Mouse (Mus musculus): ENCODE data around the gene Mogs. TPM values are rescaled to one million over a fixed set of nuclear protein-coding genes. Genes with fewer than 3 reads are reported as not detected.
A peak's percentile ranks its signal among the peaks of the same experiment; 100 is the strongest.

Mogs gene
- total and polyA plus RNA-seq, 3 experiments: 150 to 209 TPM; not detected in 1

DNA sequence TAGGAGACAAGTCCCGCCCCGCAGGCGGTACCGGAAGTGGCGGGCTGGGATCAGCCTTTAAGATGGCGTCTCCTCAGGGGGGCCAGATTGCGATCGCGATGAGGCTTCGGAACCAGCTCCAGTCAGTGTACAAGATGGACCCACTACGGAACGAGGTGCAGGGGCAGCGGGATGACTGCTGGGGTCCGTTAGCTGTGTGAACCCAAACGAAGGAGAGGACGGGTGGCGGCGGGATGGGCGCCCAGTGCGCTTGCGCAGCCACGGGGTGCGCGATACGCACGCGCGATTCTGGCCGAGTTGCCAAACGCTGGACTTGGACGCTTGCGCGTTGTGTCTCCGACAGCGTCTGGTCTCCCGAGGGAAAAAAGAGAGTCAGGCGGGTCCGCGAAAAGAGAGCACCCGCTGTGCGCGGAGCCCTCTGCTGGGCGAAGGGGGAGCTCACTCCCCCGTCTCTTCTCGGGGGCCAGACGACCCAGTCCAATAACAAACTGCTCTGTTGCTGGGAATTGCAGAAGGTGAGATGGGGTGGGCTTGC is 36.9 kb upstream of the Mogs start:
- H3K27ac ChIP-seq (ENCODE audit: control insufficient read depth, low read depth, low read length): peak overlapping the region; percentile 89
- TF ChIP-seq ZKSCAN1 (IDR thresholded peaks at IDR 0.05; ENCODE audit: low read depth, low read length): no peak
- TF ChIP-seq ZC3H11A (IDR thresholded peaks at IDR 0.05; ENCODE audit: low read depth, low read length): no peak
- TF ChIP-seq POLR2AphosphoS5 (IDR thresholded peaks at IDR 0.05; ENCODE audit: borderline replicate concordance, low read depth, low read length): no peak
- peak; percentile 94 for TF ChIP-seq ELF1 (IDR thresholded peaks at IDR 0.05; ENCODE audit: low read depth, low read length)
- TF ChIP-seq EP300 (IDR thresholded peaks at IDR 0.05; ENCODE audit: low read depth in 1 of 2, low read length in 2 of 2): no peak
- peak; percentile 74 for TF ChIP-seq MAZ (IDR thresholded peaks at IDR 0.05; ENCODE audit: low read depth, low read length)
- TF ChIP-seq CHD2 (IDR thresholded peaks at IDR 0.05; ENCODE audit: low read length): no peak
- TF ChIP-seq TBP (IDR thresholded peaks at IDR 0.05; ENCODE audit: low read depth, low read length): peak; percentile 70
- TF ChIP-seq HCFC1 (IDR thresholded peaks at IDR 0.05; ENCODE audit: low read depth, low read length): peak; percentile 76
- peak in 2 of 3 experiments; percentile 43 to 51; a peak in 5 of 6 replicates for TF ChIP-seq CTCF (IDR thresholded peaks at IDR 0.05 in 2 of 3, conservative IDR thresholded peaks at IDR 0.05 in 1 of 3; ENCODE audit: control insufficient read depth in 1 of 3, insufficient read depth in 1 of 3, low read depth in 2 of 3, low read length in 3 of 3, poor library complexity in 1 of 3, severe bottlenecking in 1 of 3)
- TF ChIP-seq CHD1 (IDR thresholded peaks at IDR 0.05; ENCODE audit: low read depth, low read length): no peak
- no peak for TF ChIP-seq MAFK (IDR thresholded peaks at IDR 0.05; ENCODE audit: borderline replicate concordance, low read depth, low read length)
- TF ChIP-seq MAX (IDR thresholded peaks at IDR 0.05; ENCODE audit: low read length): no peak
- TF ChIP-seq MYC (IDR thresholded peaks at IDR 0.05; ENCODE audit: low read depth, low read length): 0 out of 2 replicates have a peak, but pooled peaks have one; percentile 58
- no peak for TF ChIP-seq MYB (IDR thresholded peaks at IDR 0.05; ENCODE audit: low read depth, low read length)
- TF ChIP-seq USF1 (IDR thresholded peaks at IDR 0.05; ENCODE audit: low read depth, low read length): peak; percentile 64
- TF ChIP-seq SMC3 (IDR thresholded peaks at IDR 0.05; ENCODE audit: low read depth, low read length): peak; percentile 44
- TF ChIP-seq GATA1 (IDR thresholded peaks at IDR 0.05; ENCODE audit: low read depth, low read length): peak; percentile 92
- peak; percentile 91 for TF ChIP-seq NRF1 (IDR thresholded peaks at IDR 0.05; ENCODE audit: insufficient read depth, low read depth, low read length, poor library complexity, severe bottlenecking)
- TF ChIP-seq GABPA (IDR thresholded peaks at IDR 0.05; ENCODE audit: low read depth, low read length): no peak
- no peak for TF ChIP-seq MEF2A (IDR thresholded peaks at IDR 0.05; ENCODE audit: extremely low read depth, insufficient replicate concordance, low read depth, low read length, poor library complexity, severe bottlenecking)
- 0 out of 2 replicates have a peak, but pooled peaks have one; percentile 29 for TF ChIP-seq POLR2AphosphoS2 (IDR thresholded peaks at IDR 0.05; ENCODE audit: low read length)
- TF ChIP-seq SIN3A (IDR thresholded peaks at IDR 0.05; ENCODE audit: low read length): peak; percentile 72
- TF ChIP-seq USF2 (IDR thresholded peaks at IDR 0.05; ENCODE audit: borderline replicate concordance in 1 of 2, insufficient read depth in 1 of 2, low read depth in 1 of 2, low read length in 2 of 2): no peak
- TF ChIP-seq BHLHE40 (IDR thresholded peaks at IDR 0.05; ENCODE audit: borderline replicate concordance, low read depth, low read length): no peak
- TF ChIP-seq ZMIZ1 (IDR thresholded peaks at IDR 0.05; ENCODE audit: low read depth, low read length): peak; percentile 32; the same call in 1 of the 2 replicates
- peak; percentile 17 for TF ChIP-seq RAD21 (IDR thresholded peaks at IDR 0.05; ENCODE audit: low read depth, low read length)
- peak; percentile 66; the same call in 1 of the 2 replicates for TF ChIP-seq E2F4 (IDR thresholded peaks at IDR 0.05; ENCODE audit: borderline replicate concordance, low read depth, low read length)
- TF ChIP-seq ETS1 (IDR thresholded peaks at IDR 0.05; ENCODE audit: low read depth, low read length): no peak
- no peak for TF ChIP-seq JUND (IDR thresholded peaks at IDR 0.05; ENCODE audit: low read depth, low read length)
- TF ChIP-seq NELFE (IDR thresholded peaks at IDR 0.05; ENCODE audit: low read depth, low read length): peak; percentile 74
- TF ChIP-seq TAL1 (IDR thresholded peaks at IDR 0.05; ENCODE audit: low read length): no peak
- peak in 1 of 2 experiments; percentile 65; a peak in 1 of 4 replicates for TF ChIP-seq POLR2A (IDR thresholded peaks at IDR 0.05; ENCODE audit: control insufficient read depth in 1 of 2, insufficient read depth in 1 of 2, low read depth in 1 of 2, low read length in 2 of 2, poor library complexity in 1 of 2)
- H3K36me3 ChIP-seq (ENCODE audit: control insufficient read depth in 1 of 2, insufficient read depth in 2 of 2, low read length in 2 of 2): peaks cover 0 to 9% of the 10 kb centered on the region in 2 experiments; a peak in 2 of 4 replicates
- no peaks in the 10 kb centered on the region for H3K27me3 ChIP-seq (ENCODE audit: control insufficient read depth in 1 of 2, insufficient read depth in 2 of 2, low read length in 2 of 2)
- H3K9me3 ChIP-seq (replicated peaks; ENCODE audit: insufficient read depth, low read length): no peaks in the 10 kb centered on the region
- peaks cover 0 to 13% of the 10 kb centered on the region in 2 experiments; a peak in 2 of 4 replicates for H3K4me1 ChIP-seq (ENCODE audit: control insufficient read depth in 1 of 2, insufficient read depth in 2 of 2, low read length in 2 of 2)
- peak; percentile 98 for DNase-seq (ENCODE audit: low read depth, low spot score)
- peaks cover 11% of the 10 kb centered on the region for H3K79me2 ChIP-seq (ENCODE audit: control insufficient read depth, insufficient read depth, low read length, poor library complexity)
- peak overlapping the region; percentile 78 to 88 for H3K4me3 ChIP-seq (ENCODE audit: control insufficient read depth in 1 of 2, insufficient read depth in 1 of 2, low read depth in 2 of 2, low read length in 2 of 2)
- H3K9ac ChIP-seq (ENCODE audit: control insufficient read depth, low read depth, low read length, poor library complexity, severe bottlenecking): peak overlapping the region; percentile 87

All from MEL (cell line).